Mouse (Mus musculus): ENCODE data around the gene Stx5a. TPM values are rescaled to one million over a fixed set of nuclear protein-coding genes. Genes with fewer than 3 reads are reported as not detected.
A peak's percentile ranks its signal among the peaks of the same experiment; 100 is the strongest.

Gene Stx5a
- total RNA-seq (2021), result 10 to 100 TPM; 37.4 to 40.5 TPM
- long read RNA-seq, experiment 1, transcript Stx5a-213 (11 exons, 2,251 nt), result major isoform, 34 of 59 reads
- long read RNA-seq, experiment 1, transcript Stx5a-202 (10 exons, 2,112 nt), result minor isoform, 13 of 59 reads
- long read RNA-seq, experiment 1, partial matches to known transcripts, result 3 of 59 reads
- long read RNA-seq, experiment 1, other reads (novel, unspliced or antisense), result 7 of 59 reads
- long read RNA-seq, experiment 2, transcript Stx5a-202 (10 exons, 2,112 nt), result minor isoform, 12 of 51 reads
- long read RNA-seq, experiment 2, transcript Stx5a-213 (11 exons, 2,251 nt), result major isoform, 34 of 51 reads
- long read RNA-seq, experiment 2, partial matches to known transcripts, result 0 of 51 reads
- long read RNA-seq, experiment 2, other reads (novel, unspliced or antisense), result 5 of 51 reads

- DNase-seq, result peak; percentile 93
- intact Hi-C loops (cut with DNase I), result loop anchor here (5.0 kb wide), 1 partner anchor 61 kb away; the partner anchor contains the start of gene Zbtb3
These were observed at the start of gene Stx5a for GRCm38 (mm10) chr19:8741243-8741869. Stx5a (plus strand) TSS chr19:8741413.

DNA sequence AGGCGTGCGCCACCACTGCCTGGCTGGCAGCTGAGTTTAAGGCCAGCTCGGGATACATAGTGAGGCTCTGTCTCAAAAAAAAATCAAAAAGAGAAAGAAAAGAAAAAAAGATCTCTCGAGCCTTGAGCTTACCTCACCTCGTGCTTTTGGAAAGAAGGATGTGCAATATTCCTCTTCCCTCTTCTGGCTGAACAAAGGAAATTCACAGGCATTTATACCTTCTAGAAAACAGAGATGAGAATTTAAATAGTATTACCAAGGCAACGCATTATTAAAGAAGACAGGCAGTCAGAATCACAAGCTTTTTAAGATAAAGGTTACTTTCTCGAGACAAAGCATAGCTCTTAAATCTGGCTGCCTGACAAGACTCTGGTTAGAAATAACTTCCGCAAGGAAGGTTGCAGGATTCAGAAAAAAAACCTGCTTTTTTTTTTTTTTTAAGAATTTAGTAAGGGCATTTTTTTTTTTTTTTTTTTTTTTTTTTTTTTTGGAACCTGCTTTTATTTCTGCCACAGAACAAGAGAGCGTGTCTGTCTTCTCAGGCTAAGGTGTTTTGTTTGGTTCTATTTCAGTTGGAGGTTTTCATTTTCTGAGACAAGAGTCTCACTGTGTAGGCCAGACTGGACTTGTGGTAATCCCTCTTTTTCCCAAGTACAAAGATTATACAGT, 49.2 kb upstream of the Stx5a start:
- DNase-seq, result no peak
- intact Hi-C loops (cut with DNase I), result no loop called here

- no peak for DNase-seq
- intact Hi-C loops (cut with DNase I), result no loop called here
These were observed 48.5 kb upstream of the Stx5a start for GRCm38 (mm10) chr19:8692740-8693139.

DNA sequence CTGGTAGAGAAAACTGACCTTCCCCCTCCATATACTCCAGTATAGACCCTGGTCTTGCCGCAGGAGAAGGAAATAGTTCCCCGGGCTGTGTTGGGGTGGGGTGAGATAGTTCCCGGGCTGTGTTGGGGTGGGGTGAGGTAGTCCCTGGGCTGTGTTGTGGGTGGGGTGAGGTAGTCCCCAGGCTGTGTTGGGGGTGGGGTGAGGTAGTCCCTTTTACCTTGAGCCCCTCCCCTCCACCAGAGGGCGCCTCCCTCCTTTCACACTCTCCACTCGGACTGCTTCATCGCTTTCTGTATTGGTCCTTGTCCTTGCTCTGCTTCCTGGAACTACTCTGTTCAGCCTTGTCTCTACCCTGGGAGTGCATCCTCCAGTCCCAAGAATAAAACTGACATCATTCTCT, 45.9 kb upstream of the Stx5a start:
- DNase-seq, result peak; percentile 39 to 40
- intact Hi-C loops (cut with DNase I), result no loop called here

GRCm38 (mm10) chr19:8699652-8700051, 41.6 kb upstream of the Stx5a start:
- DNase-seq, result no peak
- intact Hi-C loops (cut with DNase I), result no loop called here

DNA sequence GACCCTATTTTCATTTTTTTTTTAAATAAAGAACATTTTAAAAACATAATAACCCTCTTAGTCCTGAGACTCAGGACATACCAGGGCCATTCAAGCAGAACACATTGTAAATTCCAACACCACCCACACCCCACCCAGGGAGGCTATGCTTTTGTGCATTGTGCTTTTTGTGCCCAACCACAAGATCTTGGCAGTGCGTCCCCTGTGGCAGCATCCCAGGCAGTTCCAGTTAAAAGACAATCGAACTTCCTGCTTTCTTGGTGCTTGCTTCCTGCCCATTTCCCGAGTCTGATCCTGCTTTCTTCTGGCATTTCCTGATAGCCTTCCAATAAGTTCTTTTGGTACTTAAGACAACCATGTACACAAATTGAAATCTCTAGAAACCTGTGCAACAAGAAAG, 38.8 kb upstream of the Stx5a start:
- peak; percentile 28 to 31 for DNase-seq

GRCm38 (mm10) chr19:8703571-8703970, 37.6 kb upstream of the Stx5a start:
- intact Hi-C loops (cut with DNase I), result no loop called here
- no peak for DNase-seq

More for the DNA sequence above, 38.8 kb upstream of the Stx5a start:
- intact Hi-C loops (cut with DNase I), result no loop called here

- intact Hi-C loops (cut with DNase I), result no loop called here
- no peak for DNase-seq
These were observed 36.0 kb upstream of the Stx5a start for GRCm38 (mm10) chr19:8705026-8705708.

- intact Hi-C loops (cut with DNase I), result no loop called here
- DNase-seq, result no peak
These were observed 35.0 kb upstream of the Stx5a start for GRCm38 (mm10) chr19:8706132-8706667.

GRCm38 (mm10) chr19:8706930-8707329, 34.3 kb upstream of the Stx5a start:
- no peak for DNase-seq
- intact Hi-C loops (cut with DNase I), result no loop called here

DNA sequence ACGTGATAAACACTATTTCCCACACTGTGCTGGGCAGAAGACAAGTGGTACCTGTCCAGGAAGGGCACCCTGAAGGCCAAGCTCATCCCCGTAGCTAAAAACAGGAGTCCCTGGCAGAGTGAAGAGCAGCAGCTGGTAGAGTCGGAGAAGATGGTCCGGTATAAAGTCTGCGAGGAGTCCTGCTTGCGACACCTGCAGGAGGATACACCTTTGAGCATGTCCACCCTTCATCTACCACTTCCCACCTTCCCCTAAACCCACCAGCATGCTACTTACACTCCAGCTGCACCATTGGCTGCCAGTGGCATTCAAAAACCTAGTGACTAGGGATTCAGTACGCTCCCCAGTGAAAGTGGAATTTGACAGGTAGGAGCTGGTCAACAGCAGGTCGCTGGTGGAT, 32.3 kb upstream of the Stx5a start:
- no peak for DNase-seq
- intact Hi-C loops (cut with DNase I), result no loop called here

DNA sequence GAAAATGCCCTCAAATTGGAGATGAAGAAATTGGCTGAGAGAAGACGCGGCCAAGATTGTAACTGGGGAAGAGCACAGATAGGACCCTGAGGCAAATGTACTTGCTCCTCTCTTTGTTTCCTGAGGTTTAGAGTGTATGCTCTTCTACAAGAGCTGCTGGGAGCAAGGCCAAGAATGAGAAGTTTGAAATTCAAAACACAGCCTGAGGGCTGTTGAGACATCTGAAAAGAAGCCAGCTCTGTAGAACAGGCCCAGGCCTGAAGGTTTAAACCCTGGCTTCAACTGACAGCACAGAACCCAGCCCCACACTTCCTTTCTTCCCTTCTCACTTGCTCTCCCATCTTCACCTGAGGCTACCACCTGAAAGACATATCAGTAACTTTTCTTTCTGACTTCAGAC, 31.2 kb upstream of the Stx5a start:
- intact Hi-C loops (cut with DNase I), result no loop called here
- peak in 1 of 2 experiments; percentile 25 for DNase-seq

DNA sequence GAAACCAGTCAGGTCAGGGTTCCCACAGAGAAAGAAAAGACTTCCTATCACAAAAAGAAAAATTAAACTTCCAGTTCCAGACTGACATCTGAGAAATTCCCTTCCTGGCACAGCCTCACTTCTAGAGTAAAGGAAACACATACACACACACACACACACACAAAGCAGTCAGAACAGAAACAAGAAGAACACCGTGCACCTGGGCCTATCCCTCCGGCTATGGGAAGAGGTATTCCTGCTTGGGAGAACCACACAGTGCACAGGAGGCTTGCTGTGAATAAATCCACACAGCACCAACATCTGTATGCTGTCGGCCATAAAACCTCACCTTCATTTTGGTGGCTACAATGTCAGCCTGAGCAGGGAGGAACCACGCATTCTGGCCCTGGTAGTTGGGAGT, 29.7 kb upstream of the Stx5a start:
- intact Hi-C loops (cut with DNase I), result no loop called here
- no peak for DNase-seq

GRCm38 (mm10) chr19:8711949-8712869, 29.0 kb upstream of the Stx5a start:
- DNase-seq, result no peak
- intact Hi-C loops (cut with DNase I), result no loop called here

- peak; percentile 64 to 73 for DNase-seq
- intact Hi-C loops (cut with DNase I), result no loop called here
These were observed 28.3 kb upstream of the Stx5a start for GRCm38 (mm10) chr19:8712870-8713305.

DNA sequence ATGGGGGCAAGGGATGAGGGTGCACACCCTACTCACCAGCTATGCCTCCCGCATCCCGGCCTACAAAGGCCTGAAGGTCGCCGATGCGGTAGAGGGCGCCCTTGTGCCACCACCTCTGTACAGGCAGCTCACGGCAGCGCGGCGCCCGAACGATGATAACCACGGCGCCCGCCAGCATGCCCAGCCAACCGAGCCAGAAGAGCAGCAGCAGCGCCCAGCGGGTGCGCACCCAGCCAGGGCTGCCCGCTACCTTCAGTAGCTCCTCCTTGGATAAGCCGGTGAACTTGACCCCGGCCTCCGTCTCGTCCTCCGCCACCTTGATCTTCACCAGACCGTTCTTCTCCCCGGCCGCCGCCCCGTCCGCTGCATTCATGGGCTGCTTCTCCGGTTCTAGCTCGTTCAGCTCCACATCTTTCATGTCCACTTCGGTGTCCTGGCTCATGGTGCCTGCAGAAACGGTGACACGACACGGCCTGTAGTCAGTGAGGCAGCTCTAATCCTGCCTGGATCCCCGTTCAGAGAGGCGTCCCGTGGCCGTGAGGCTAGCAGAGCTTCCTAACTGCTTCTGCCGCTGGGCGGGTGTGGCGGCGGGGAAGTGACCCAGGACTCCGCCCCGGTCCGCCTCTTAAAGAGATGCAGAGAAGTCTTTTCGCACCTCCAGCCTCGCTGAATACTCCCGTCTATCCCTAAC, 27.8 kb upstream of the Stx5a start:
- intact Hi-C loops (cut with DNase I), result no loop called here
- peak; percentile 94 for DNase-seq

DNA sequence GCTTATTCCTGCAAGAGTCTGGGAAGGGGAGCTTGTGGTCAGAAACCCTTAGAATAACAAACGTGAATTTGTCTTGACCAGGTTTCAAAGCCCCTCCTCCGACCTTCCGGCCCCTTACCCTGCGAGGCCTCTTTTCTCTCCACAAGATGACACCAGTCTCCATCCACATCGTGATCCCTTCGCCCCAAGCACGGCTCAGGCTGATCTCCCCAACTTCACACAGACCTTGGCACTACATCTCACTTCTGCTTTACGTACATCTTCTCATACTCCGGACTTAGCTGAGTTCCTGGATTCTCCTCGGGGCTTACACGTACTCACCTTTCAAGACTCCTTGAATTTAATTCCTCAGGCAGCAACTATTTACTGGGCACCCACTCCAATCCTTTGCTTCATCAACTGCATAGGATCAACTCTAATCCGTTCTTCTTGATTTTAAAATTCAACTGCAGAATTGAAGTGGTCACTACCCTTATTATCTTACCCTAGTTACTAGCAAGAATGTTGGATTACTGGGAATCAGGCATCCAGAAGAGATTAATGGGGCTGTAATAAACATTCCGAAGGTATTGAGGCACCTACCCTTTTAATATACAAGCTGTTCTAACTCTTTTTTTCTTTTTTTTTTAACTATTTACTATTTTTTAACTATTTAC, 27.1 kb upstream of the Stx5a start:
- no peak for DNase-seq
- intact Hi-C loops (cut with DNase I), result no loop called here

All from heart, postnatal 14 days (tissue).